Mouse (Mus musculus) embryonic facial prominence, embryonic 12.5 days (tissue): ENCODE results near the gene Slc22a4. TPM values are rescaled to one million over a fixed set of nuclear protein-coding genes. Genes with fewer than 3 reads are reported as not detected.
"Not testable (repeated sequence)": the region's sequence is repeated elsewhere in the genome, so short reads cannot be mapped to it uniquely, and the experiment has no call there.

Experiments
- ATAC-seq: fragments of 200-750 bp; cut with Nextera tagmentation; 2 replicates; pipeline ENCODE4 v1.8.0; 2017; ENCODE audit not compliant: insufficient number of reproducible peaks, insufficient read depth, low FRiP score, low TSS enrichment
- H3K27ac ChIP-seq: fragments of 300-500 bp; sonication (generic); 2 replicates; pipeline ENCODE4 v1.5.1; 2016; ENCODE audit warnings: mild to moderate bottlenecking
- H3K27me3 ChIP-seq: fragments of 300-500 bp; sonication (generic); 2 replicates; pipeline ENCODE4 v1.6.1; 2016; ENCODE audit warnings: mild to moderate bottlenecking, moderate library complexity
- H3K36me3 ChIP-seq: fragments of 300-500 bp; sonication (generic); 2 replicates; pipeline ENCODE4 v1.6.1; 2016; ENCODE audit warnings: mild to moderate bottlenecking
- H3K4me1 ChIP-seq: fragments of 300-500 bp; sonication (generic); 2 replicates; pipeline ENCODE4 v1.6.1; 2016
- H3K4me2 ChIP-seq: fragments of 300-500 bp; sonication (generic); replicated peaks from 2 replicates; pipeline ENCODE4 v1.6.1; 2016; ENCODE audit warnings: mild to moderate bottlenecking, moderate library complexity
- H3K4me3 ChIP-seq: fragments of 300-500 bp; sonication (generic); 2 replicates; pipeline ENCODE4 v1.5.1; 2016; ENCODE audit warnings: mild to moderate bottlenecking
- H3K9ac ChIP-seq: fragments of 300-500 bp; sonication (generic); 2 replicates; pipeline ENCODE4 v1.6.1; 2016; ENCODE audit warnings: mild to moderate bottlenecking, moderate library complexity
- H3K9me3 ChIP-seq: fragments of 300-500 bp; sonication (generic); 2 replicates; pipeline ENCODE4 v1.6.1; 2016; ENCODE audit warnings: mild to moderate bottlenecking, moderate library complexity
- WGBS: fragments of 180-500 bp; shearing (Covaris S2); methylation state at CpG from one replicate; pipeline ENCODE4 v1.1.7; 2016; 5-methylcytosine and 5-hydroxymethylcytosine counted together
- polyA plus RNA-seq: library from polyadenylated mRNA; unstranded; fragments of >200 nt; fragmentation: Nextera tagmentation; extraction: Ambion mirVana; gene quantifications from 2 replicates; pipeline ENCODE4 v1.2.1, GENCODE M21; 2016

Gene Slc22a4
- polyA plus RNA-seq, 1 experiment from 2014 or later, result 2.9 TPM

GRCm38 (mm10) chr11:53958984-53959383 is 68.9 kb downstream of the Slc22a4 start:
- no peak for ATAC-seq

GRCm38 (mm10) chr11:53958176-53958575 is 69.7 kb downstream of the Slc22a4 start:
- not testable (repeated sequence) for H3K9ac ChIP-seq, H3K4me2 ChIP-seq, H3K9me3 ChIP-seq, H3K4me1 ChIP-seq, H3K27ac ChIP-seq, H3K36me3 ChIP-seq, H3K27me3 ChIP-seq, ATAC-seq, H3K4me3 ChIP-seq
- WGBS, result 44% methylated on average over 4 of the region's 4 CpGs

More at GRCm38 (mm10) chr11:53958984-53959383, 68.9 kb downstream of the Slc22a4 start:
- Histone ChIP-seq H3K4me1 (no peaks in the 10 kb centered on the region), H3K36me3 (no peaks in the 10 kb centered on the region), H3K4me3 (no peak overlapping the region), H3K27ac (no peak overlapping the region), H3K27me3 (no peaks in the 10 kb centered on the region), H3K4me2 (no peak overlapping the region), H3K9me3 (no peaks in the 10 kb centered on the region), H3K9ac (no peak overlapping the region)
- WGBS, result 40% methylated on average over 3 of the region's 3 CpGs

- Histone ChIP-seq H3K9ac (no peak overlapping the region), H3K36me3 (no peaks in the 10 kb centered on the region), H3K4me3 (no peak overlapping the region), H3K4me2 (no peak overlapping the region), H3K27me3 (no peaks in the 10 kb centered on the region), H3K4me1 (no peaks in the 10 kb centered on the region), H3K27ac (no peak overlapping the region), H3K9me3 (no peaks in the 10 kb centered on the region)
- ATAC-seq, result no peak
- 62% methylated on average over 1 of the region's 1 CpGs for WGBS
Measured at GRCm38 (mm10) chr11:53956636-53957035, 71.3 kb downstream of the Slc22a4 start.

- 80% methylated on average over 3 of the region's 3 CpGs for WGBS
- Histone ChIP-seq H3K36me3 (peaks cover 4% of the 10 kb centered on the region; the same call in 1 of the 2 replicates), H3K4me1 (no peaks in the 10 kb centered on the region), H3K9ac (no peak overlapping the region), H3K4me3 (no peak overlapping the region), H3K9me3 (no peaks in the 10 kb centered on the region), H3K4me2 (no peak overlapping the region), H3K27ac (no peak overlapping the region), H3K27me3 (no peaks in the 10 kb centered on the region)
- ATAC-seq, result no peak
Measured at GRCm38 (mm10) chr11:53954653-53955052, 73.2 kb downstream of the Slc22a4 start.

- H3K9ac ChIP-seq, ATAC-seq, H3K4me3 ChIP-seq, H3K4me2 ChIP-seq, H3K4me1 ChIP-seq, H3K9me3 ChIP-seq, H3K27me3 ChIP-seq, H3K27ac ChIP-seq, H3K36me3 ChIP-seq: not testable (repeated sequence)
- 100% methylated on average over 1 of the region's 3 CpGs for WGBS
Measured at GRCm38 (mm10) chr11:53950133-53950532, 77.8 kb downstream of the Slc22a4 start.

Other genes starting within 250 kb of the Slc22a4 start
- gene Gm12216, start 168.8 kb downstream of the Slc22a4 start, polyA plus RNA-seq, result 0.28 and 0.74 TPM in 2 replicates
- gene Slc22a5, start 136.4 kb downstream of the Slc22a4 start, polyA plus RNA-seq, result 9.0 and 10.5 TPM in 2 replicates
- 4.9 and 6.1 TPM in 2 replicates for gene Slc22a21, start 47.8 kb downstream of the Slc22a4 start, polyA plus RNA-seq
- 144 and 146 TPM in 2 replicates for gene Pdlim4, start 40.9 kb upstream of the Slc22a4 start, polyA plus RNA-seq
- 56.8 and 59.7 TPM in 2 replicates for gene P4ha2, start 72.0 kb upstream of the Slc22a4 start, polyA plus RNA-seq
- not detected in 2 replicates for gene Csf2, start 221.6 kb upstream of the Slc22a4 start, polyA plus RNA-seq
- gene Il3, start 239.2 kb upstream of the Slc22a4 start, polyA plus RNA-seq, result not detected in 2 replicates